Mouse (Mus musculus) forebrain, embryonic 10.5 days (tissue): ENCODE results near the gene Grhl1. TPM values are rescaled to one million over a fixed set of nuclear protein-coding genes. Genes with fewer than 3 reads are reported as not detected.

Source experiments
- DNase-seq: peaks from one replicate; pipeline ENCODE4 v3.0.0-alpha.2; 2017; ENCODE audit warnings: low spot score; ENCODE audit errors: extremely low spot score
- H3K27ac ChIP-seq: fragments of 300-500 bp; sonication (generic); 2 replicates; pipeline ENCODE4 v1.5.1; 2016; ENCODE audit warnings: mild to moderate bottlenecking
- H3K27me3 ChIP-seq: fragments of 300-500 bp; sonication (generic); 2 replicates; pipeline ENCODE4 v1.6.1; 2016; ENCODE audit warnings: mild to moderate bottlenecking; ENCODE audit not compliant: poor library complexity, severe bottlenecking
- H3K36me3 ChIP-seq: fragments of 300-500 bp; sonication (generic); replicated peaks from 2 replicates; pipeline ENCODE4 v1.6.1; 2016; ENCODE audit warnings: mild to moderate bottlenecking, moderate library complexity
- H3K4me1 ChIP-seq: fragments of 300-500 bp; sonication (generic); 2 replicates; pipeline ENCODE4 v1.6.1; 2016
- H3K4me3 ChIP-seq: fragments of 300-500 bp; sonication (generic); 2 replicates; pipeline ENCODE4 v1.5.1; 2016; ENCODE audit warnings: mild to moderate bottlenecking, moderate library complexity
- H3K9me3 ChIP-seq: fragments of 300-500 bp; sonication (generic); 2 replicates; pipeline ENCODE4 v1.6.1; 2016; ENCODE audit warnings: mild to moderate bottlenecking, moderate library complexity
- WGBS: fragments of 180-500 bp; shearing (Covaris S2); methylation state at CpG from one replicate; pipeline ENCODE4 v1.1.7; 2016; 5-methylcytosine and 5-hydroxymethylcytosine counted together
- polyA plus RNA-seq: library from polyadenylated mRNA; unstranded; fragments of >200 nt; fragmentation: Nextera tagmentation; extraction: Ambion mirVana; gene quantifications from 2 replicates; pipeline ENCODE4 v1.2.1, GENCODE M21; 2016

Grhl1 gene
- polyA plus RNA-seq, 1 experiment from 2014 or later, result 0.40 TPM

DNA sequence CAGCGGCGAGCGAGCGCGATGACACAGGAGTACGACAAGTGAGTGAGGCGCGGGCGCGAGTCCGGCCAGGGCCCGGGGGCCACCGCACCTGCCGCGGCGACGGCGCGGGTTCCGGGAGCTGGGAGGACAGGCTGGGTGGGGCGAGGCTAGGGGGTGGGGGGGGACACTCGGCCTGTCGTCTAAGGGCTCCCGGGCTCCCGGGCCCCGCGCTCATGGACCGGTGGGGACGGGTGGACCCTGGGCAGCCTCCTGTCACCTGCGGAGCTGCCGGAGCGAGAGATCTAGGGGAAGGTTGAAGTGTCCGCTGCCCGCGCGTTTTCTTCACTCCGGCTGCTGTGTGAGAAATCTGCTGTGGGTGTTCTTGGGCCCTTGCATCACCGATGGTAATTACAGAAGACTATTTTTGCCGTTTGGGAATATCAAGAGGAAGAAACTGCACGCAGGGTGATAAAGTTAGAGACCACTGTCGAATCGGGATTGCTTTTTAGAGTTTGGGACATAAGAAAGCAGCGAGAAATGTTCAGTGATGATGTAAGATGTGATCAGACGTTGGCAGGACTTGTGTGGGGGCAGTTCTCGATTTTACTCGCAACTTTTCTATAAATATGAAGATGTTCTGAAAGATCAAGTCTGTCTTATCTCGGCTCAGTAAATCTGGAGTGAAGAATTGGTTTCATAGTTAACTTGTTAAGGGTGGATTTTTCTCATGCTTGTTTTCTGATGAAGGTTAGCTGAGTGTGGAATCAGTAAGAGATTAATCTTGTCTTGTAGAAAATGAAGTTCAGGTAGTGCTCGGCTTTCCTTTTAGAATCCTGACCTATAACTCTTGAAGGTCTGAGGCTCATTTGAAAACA, 565 bp downstream of the Grhl1 start:
- Histone ChIP-seq H3K9me3 (no peaks in the 10 kb centered on the region), H3K4me1 (peaks cover 12% of the 10 kb centered on the region), H3K4me3 (peak overlapping the region; percentile 69), H3K27ac (peak overlapping the region; percentile 66), H3K36me3 (no peaks in the 10 kb centered on the region), H3K27me3 (peaks cover 63% of the 10 kb centered on the region)
- WGBS, result 7% methylated on average over 33 of the region's 48 CpGs
- DNase-seq, result no peak

DNA sequence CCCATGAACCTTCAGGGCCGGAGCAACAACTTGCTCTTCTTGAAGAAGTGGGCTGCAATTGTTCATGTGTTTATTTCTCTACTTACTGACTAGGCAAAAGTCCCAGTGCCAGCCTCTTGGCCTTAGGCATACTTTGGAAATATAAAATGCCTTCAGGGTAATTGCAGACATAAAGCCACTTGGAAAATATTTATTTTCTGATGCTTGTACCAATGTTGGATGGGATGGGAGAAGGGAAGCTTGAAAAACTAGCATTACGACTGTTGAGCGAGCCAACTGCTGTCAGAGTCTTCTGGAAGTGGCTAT, 1.1 kb downstream of the Grhl1 start:
- Histone ChIP-seq H3K4me1 (peaks cover 12% of the 10 kb centered on the region), H3K27ac (no peak overlapping the region), H3K27me3 (peaks cover 63% of the 10 kb centered on the region), H3K9me3 (no peaks in the 10 kb centered on the region), H3K4me3 (no peak overlapping the region), H3K36me3 (no peaks in the 10 kb centered on the region)
- 70% methylated on average over 3 of the region's 3 CpGs for WGBS
- DNase-seq, result no peak

DNA sequence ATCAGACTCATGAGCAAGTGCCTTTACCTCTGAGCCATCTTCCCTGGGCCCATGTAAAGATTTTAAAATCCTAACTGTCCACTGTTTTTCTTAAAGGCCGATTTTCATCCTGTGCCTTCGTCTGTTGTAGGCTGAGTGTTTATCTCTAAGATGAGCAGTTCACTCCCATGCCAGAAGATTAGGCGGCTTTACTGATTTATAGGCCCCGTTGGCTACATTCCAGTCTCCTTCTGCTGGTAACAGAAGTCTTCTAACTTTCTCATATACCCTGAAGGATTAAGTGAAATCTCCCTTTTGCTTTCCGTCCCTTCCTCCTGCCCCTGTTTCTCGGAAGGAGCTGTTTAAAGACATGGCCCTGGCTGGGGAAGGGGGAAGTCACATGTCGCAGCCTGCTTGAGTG, 2.8 kb downstream of the Grhl1 start:
- Histone ChIP-seq H3K9me3 (no peaks in the 10 kb centered on the region), H3K4me1 (peaks cover 12% of the 10 kb centered on the region), H3K27me3 (peaks cover 59% of the 10 kb centered on the region), H3K4me3 (no peak overlapping the region), H3K27ac (no peak overlapping the region), H3K36me3 (no peaks in the 10 kb centered on the region)
- no peak for DNase-seq
- WGBS, result 55% methylated on average over 7 of the region's 7 CpGs

DNA sequence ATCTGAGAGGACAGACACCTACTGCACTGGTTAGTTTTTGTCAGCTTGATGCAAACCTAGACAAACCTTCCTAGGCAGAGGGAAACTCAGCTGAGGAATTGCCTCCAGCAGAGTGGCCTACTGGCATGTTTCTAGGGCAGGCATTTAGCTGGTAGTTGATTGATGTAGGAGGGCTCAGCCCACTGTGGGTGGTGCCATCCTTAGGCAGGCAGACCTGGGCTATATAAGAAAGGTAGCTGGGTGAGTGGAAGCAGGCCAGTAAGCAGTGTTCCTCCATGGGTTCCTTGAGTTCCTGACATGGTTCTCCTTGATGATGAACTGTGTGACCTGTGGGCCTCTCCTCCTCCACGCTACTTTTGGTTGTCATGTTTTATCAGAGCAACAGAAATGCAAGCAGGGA, 8.4 kb downstream of the Grhl1 start:
- no peak overlapping the region for H3K4me3 ChIP-seq
- H3K27ac ChIP-seq, result no peak overlapping the region
- DNase-seq, result no peak
- H3K27me3 ChIP-seq, result peaks cover 6% of the 10 kb centered on the region; the same call in 1 of the 2 replicates
- no peaks in the 10 kb centered on the region for H3K4me1 ChIP-seq
- H3K9me3 ChIP-seq, result no peaks in the 10 kb centered on the region
- H3K36me3 ChIP-seq, result no peaks in the 10 kb centered on the region
- 82% methylated on average over 1 of the region's 1 CpGs for WGBS

DNA sequence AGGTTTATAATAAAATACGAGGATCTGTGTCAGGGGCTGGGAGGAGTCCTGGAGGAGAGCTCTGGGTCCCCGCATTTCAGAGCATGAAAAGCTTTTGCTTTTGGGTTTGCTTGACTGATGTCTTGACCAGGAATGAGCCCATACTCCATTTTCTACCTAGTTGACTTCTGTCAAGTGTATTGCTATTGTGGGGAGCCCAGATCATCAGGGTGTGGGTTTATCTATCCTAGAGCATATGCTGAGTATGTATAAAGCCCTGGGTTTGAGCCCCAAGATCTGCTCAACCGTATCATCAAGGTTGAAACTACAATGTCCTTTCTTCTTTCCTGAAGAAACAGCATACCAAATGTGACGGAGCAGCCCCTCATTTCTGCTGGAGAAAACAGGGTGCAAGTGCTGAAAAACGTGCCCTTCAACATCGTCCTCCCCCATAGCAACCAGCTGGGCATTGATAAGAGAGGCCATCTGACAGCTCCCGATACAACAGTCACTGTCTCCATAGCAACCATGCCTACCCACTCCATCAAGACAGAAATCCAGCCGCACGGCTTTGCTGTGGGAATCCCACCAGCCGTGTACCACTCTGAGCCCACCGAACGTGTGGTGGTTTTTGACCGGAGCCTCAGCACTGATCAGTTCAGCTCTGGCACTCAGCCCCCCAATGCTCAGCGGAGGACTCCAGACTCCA, 9.1 kb downstream of the Grhl1 start:
- no peak overlapping the region for H3K4me3 ChIP-seq
- WGBS, result 89% methylated on average over 14 of the region's 14 CpGs
- no peak for DNase-seq
- 0 out of 2 replicates have a peak, but pooled peaks cover 2% of the 10 kb centered on the region for H3K27me3 ChIP-seq
- no peaks in the 10 kb centered on the region for H3K4me1 ChIP-seq
- no peak overlapping the region for H3K27ac ChIP-seq
- H3K36me3 ChIP-seq, result no peaks in the 10 kb centered on the region
- no peaks in the 10 kb centered on the region for H3K9me3 ChIP-seq

DNA sequence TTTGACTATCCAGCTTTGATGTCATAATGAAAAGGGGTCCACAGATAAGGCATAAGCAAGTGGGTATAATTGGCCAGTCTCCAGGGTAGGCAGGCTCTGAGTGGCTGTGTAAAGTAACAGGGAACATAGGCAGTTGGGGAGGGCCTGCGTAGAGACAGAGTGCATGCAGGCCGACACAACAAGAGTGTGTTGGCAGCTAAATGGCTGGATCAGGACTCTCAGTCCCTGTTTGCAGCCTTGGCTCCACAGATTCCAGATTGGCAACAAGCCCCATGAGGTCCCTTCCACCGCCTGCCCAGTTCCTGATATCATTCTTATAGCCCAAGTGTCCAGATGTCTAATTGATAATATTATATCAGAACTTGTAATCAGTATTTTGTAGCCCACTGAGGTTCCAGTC, 11.6 kb downstream of the Grhl1 start:
- Histone ChIP-seq H3K27me3 (no peaks in the 10 kb centered on the region), H3K9me3 (no peaks in the 10 kb centered on the region), H3K27ac (no peak overlapping the region), H3K4me3 (no peak overlapping the region), H3K4me1 (no peaks in the 10 kb centered on the region), H3K36me3 (no peaks in the 10 kb centered on the region)
- WGBS, result 95% methylated on average over 3 of the region's 3 CpGs
- DNase-seq, result no peak

- H3K27ac ChIP-seq, result no peak overlapping the region
- H3K36me3 ChIP-seq, result no peaks in the 10 kb centered on the region
- H3K9me3 ChIP-seq, result no peaks in the 10 kb centered on the region
- no peak for DNase-seq
- WGBS, result 89% methylated on average over 8 of the region's 8 CpGs
- no peaks in the 10 kb centered on the region for H3K4me1 ChIP-seq
- H3K4me3 ChIP-seq, result no peak overlapping the region
- no peaks in the 10 kb centered on the region for H3K27me3 ChIP-seq
These were observed 12.8 kb downstream of the Grhl1 start for GRCm38 (mm10) chr12:24584835-24585234.

DNA sequence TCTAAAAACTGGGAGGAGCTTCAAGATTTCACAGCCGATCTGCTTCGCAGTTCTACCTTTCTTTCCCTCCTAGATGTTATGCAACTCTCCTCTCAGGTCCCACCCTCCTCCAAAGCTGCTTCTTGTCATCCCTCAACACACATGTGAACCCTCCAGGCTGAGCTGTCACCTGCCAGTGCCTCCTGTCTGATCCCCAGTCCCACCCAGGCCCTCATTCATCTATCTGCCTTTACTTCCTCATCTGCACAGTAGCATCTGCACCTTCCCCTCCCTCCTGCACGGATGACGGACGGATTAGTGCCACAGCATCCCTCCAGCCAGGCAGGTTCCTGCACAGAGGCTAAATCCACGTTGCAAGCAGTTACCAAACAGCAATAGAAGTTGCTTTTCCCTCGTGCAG, 14.1 kb downstream of the Grhl1 start:
- no peaks in the 10 kb centered on the region for H3K9me3 ChIP-seq
- H3K27me3 ChIP-seq, result no peaks in the 10 kb centered on the region
- WGBS, result 75% methylated on average over 7 of the region's 7 CpGs
- no peak for DNase-seq
- no peaks in the 10 kb centered on the region for H3K4me1 ChIP-seq
- H3K27ac ChIP-seq, result no peak overlapping the region
- H3K36me3 ChIP-seq, result no peaks in the 10 kb centered on the region
- H3K4me3 ChIP-seq, result no peak overlapping the region

- WGBS, result 79% methylated on average over 7 of the region's 7 CpGs
- no peaks in the 10 kb centered on the region for H3K9me3 ChIP-seq
- no peak for DNase-seq
These were observed 18.3 kb downstream of the Grhl1 start for GRCm38 (mm10) chr12:24590371-24590770.

DNA sequence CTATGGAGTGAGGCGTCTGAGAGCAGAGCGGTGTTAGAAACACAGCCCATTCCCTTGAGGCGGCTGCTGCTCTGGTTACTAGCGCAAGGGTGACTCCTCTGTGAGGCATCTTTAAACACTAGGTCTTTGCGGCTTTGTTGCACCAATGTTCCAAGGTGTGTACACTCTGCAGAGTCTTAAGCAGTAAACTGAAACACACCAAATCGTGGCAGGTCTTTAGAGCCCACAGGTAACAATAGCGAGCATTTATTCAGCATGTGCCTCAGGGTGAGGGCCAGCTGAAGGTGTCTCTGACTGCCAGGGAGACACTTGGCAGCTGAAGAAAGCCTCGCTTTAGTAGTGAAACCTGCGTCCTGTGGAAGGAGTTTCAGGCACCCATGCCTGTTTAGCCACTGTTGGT, 20.0 kb downstream of the Grhl1 start:
- no peaks in the 10 kb centered on the region for H3K9me3 ChIP-seq
- no peaks in the 10 kb centered on the region for H3K36me3 ChIP-seq
- no peak overlapping the region for H3K4me3 ChIP-seq
- WGBS, result 84% methylated on average over 9 of the region's 9 CpGs
- peaks cover 17% of the 10 kb centered on the region for H3K4me1 ChIP-seq
- no peaks in the 10 kb centered on the region for H3K27me3 ChIP-seq
- no peak for DNase-seq
- H3K27ac ChIP-seq, result no peak overlapping the region

More at GRCm38 (mm10) chr12:24590371-24590770, 18.3 kb downstream of the Grhl1 start:
- H3K27ac ChIP-seq, result no peak overlapping the region
- no peaks in the 10 kb centered on the region for H3K36me3 ChIP-seq
- H3K27me3 ChIP-seq, result no peaks in the 10 kb centered on the region
- H3K4me3 ChIP-seq, result no peak overlapping the region
- H3K4me1 ChIP-seq, result peaks cover 17% of the 10 kb centered on the region

DNA sequence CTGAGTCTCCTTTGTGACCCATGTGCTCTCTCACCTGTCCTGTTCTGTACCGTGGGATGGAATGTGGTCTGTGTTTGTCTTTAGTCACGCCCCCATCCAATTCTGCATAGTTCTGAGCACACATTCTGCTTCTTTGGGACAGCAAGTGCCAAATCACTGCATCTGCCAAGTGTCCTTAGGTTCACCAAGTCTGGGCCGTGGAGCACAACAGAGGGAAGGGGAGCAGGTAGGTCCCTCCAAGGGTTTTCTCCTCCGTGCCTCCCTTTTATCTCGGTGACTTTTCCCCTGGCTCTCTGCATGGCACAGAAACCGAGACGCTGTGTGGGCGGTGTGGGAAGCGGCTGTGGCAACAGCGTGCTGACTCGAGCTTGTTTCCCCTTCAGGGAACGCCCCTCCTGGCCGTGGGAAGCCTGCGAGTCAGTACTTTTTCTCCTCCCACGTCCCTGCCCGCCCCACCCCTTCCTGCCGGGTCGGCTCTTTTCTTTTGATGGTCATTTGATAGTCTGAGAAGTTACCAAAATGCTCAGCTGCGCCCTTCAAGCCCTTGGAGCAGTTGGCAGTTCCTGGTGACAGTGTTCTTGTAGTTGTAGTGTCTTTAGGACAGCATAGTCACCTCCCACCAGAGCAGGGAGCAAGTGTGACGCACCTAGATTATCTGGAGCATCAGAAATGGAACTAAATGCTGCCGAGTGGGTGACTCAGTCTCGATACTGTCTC, 21.0 kb downstream of the Grhl1 start:
- peak overlapping the region; percentile 27 for H3K4me3 ChIP-seq

GRCm38 (mm10) chr12:24597376-24597775, 25.3 kb downstream of the Grhl1 start:
- WGBS, result 87% methylated on average over 6 of the region's 6 CpGs
- H3K27me3 ChIP-seq, result peaks cover 5% of the 10 kb centered on the region
- no peak overlapping the region for H3K4me3 ChIP-seq
- no peaks in the 10 kb centered on the region for H3K36me3 ChIP-seq
- no peak for DNase-seq
- H3K9me3 ChIP-seq, result no peaks in the 10 kb centered on the region
- no peak overlapping the region for H3K27ac ChIP-seq
- H3K4me1 ChIP-seq, result peaks cover 15% of the 10 kb centered on the region

More for the DNA sequence above, 21.0 kb downstream of the Grhl1 start:
- no peak for DNase-seq
- Histone ChIP-seq H3K27me3 (no peaks in the 10 kb centered on the region), H3K4me1 (peaks cover 17% of the 10 kb centered on the region), H3K27ac (no peak overlapping the region), H3K9me3 (no peaks in the 10 kb centered on the region), H3K36me3 (no peaks in the 10 kb centered on the region)
- WGBS, result 23% methylated on average over 22 of the region's 22 CpGs
